Mouse (Mus musculus): ENCODE measurements around the gene Prss35.

DNA sequence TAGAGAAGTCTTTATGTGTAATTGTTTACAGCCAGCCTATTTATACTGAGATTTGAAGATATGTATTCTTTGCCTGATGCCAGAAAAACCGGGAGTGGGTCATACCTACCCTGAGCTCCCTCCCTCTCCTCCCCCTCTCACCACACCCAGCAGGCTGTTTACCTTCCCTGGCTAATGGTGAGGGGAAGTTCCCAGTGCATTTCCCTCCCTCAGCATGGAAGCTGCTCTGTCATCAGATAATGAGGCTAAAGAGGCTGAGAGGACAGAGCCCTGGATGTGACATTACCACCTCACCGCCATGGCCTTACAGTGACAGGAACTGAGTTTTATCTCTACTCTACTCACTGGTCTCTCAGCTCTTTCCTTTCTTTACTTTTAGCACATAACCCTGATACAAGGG, 41.6 kb upstream of the Prss35 start:
- TF ChIP-seq MAFK (IDR thresholded peaks at IDR 0.05; ENCODE audit: insufficient read depth, low read depth, low read length), result no peak
- no peak for TF ChIP-seq CHD2 (IDR thresholded peaks at IDR 0.05; ENCODE audit: low read depth, low read length)

Measured in ES-E14 (cell line).